Mouse (Mus musculus) left cerebral cortex, adult 9 months (tissue): ENCODE data around the gene Nfib.
A peak's percentile ranks its signal among the peaks of the same experiment; 100 is the strongest.

ENCODE experiments used
- DNase-seq, 2 experiments: peaks; one replicate each; pipeline ENCODE4 v3.0.0; 2022; ENCODE audit warnings: low spot score in 2 of 2

The Nfib gene

DNA sequence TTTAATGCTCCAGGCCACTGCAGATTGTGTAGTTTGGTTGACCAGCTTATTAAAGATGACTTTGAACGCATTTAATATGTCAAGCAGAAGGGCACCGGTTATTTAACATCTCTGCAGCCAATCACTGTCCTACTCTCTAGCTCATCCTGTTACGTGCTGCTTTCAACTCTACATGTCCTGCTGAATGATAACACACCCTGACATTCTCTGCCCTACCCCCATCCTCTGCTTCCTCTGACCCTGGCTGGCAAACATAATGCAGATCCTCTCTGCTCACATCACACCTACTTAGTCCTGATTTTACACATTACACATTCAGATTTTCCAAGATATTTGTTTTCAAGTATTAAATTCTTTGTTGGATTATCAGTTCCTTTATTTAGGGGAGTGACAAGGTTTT lies 343.3 kb downstream of the Nfib start:
- no peak for DNase-seq

DNA sequence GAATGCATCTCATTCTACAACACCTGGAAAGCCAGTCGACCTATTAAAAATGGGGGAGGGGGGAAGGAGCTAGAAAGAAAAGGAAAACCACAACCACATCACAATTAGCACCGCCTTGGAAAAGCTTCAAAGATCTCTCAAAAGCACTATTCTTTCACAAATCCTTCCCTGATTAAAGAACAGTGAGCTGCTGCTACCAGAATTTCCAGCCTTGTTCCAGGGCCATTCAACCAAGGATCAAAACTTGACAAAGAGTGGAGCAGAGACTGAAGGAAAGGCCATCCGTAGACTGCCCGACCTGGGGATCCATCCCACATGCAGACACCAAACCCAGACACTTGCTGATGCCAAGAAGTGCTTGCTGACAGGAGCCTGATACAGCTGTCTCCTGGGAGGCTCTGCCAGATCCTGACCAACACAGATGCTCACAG lies 345.5 kb downstream of the Nfib start:
- DNase-seq = no peak

DNA sequence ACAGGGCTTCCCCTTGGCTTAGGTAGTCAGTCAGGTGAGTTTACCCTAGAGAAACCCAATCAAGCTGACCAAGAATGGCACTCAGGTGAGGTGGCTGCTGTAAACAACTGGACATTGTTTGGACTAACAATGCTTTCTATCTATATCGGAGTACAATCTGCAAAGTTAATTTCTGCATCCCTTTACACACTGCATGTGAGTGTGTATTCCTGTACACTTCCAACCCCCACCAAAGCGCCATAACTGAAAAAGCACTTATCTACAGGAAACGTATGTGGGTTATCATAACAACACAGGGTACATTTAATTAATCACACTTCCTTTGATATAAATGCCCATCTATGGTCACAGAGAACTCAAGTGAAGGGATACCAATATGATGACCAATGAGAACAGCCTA lies 346.4 kb downstream of the Nfib start:
- DNase-seq = no peak

DNA sequence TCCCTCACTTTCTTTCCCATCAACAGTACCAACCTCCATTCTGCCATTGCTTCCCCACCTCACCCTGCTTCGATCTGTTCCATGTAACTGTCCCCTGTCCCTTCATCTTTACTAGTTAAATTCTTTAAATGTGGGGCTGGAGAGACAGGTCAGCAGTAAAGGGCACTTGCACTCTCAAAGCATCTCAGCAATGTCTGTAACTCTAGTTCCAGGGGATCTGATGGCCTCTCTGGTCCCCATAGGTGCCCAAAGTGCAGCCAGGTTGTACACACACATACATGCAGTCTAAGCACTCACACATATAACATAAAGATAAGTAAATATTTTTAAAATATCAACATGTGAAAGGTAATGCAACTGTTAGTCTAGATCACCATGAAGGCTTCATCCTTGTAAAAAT lies 356.5 kb downstream of the Nfib start:
- DNase-seq = no peak

DNA sequence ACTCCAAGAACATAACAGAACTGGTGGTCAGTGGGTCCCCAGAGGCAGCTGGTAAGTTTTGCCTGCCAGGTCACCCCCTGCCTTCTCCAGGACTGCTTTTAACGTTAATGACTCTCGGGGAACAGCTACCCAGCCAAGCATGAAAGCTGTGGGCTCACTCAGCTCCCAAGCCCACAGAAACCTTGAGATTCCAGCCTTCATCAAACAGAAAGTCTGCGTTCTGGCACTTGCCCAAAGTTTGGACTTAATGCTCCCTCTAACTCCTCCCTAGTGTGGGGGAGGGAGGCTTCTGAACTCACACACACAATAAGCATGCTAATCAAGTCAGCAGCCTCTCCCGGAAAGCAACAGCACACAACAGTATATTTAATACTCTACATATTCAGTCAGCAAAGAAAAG lies 360.8 kb downstream of the Nfib start:
- DNase-seq = peak in 1 of 2 experiments; percentile 32

DNA sequence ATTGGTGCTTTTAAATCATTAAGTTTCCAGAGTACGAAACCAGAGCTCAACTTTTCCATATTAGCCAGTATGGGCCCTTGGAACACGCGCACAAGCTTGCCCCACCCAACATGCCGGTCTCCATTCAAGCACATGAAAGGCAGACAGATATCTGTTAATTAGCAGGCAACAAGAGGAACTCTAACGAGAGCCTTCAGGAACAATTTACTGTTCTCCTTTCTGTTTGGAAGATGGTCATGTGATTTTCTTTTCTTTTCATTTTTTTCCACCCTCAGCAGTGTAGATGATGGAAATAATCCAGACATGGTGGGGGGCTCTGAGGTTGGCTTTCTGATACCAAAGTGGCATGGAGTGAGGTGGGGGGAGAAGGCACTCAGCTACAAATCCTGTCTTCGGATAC lies 361.3 kb downstream of the Nfib start:
- no peak for DNase-seq

DNA sequence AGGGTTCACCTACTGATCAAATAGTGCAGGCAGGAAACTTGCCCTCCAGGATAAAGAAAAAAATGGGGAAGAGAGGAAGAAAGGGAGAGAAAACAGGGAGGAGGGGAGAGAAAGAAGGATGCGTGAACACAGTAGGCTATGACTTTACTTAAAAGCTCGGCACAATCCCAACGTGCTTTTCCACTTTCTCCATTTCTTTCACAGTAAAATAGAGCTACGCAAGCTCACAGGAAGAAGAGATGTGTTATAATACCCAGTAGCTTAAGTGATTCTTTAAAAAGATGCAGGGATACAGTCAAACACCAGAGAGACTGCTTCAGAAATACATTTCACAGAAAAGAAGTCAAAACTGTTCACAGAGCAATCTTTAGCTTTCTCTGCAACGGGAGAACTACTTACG lies 366.6 kb downstream of the Nfib start:
- peak in 1 of 2 experiments; percentile 23 for DNase-seq

DNA sequence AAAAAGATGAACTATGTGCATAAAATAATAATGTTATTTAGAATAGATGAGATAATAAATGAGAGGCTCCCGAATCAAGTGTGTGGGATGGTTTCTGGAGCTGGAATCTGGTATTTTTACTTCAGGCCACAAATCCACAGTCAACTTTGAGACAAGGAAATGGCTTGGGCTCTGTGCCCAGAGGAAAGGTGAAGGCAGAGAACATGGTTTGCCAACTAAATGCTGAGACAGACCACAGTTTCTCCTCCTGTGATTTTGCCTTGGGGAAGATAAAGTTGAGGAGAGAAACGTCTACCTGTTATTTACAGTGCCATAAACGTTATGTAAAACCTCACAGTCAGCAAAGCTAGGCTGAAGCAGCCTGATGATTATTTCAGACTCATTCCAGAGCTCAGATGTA lies 367.1 kb downstream of the Nfib start:
- DNase-seq = no peak

DNA sequence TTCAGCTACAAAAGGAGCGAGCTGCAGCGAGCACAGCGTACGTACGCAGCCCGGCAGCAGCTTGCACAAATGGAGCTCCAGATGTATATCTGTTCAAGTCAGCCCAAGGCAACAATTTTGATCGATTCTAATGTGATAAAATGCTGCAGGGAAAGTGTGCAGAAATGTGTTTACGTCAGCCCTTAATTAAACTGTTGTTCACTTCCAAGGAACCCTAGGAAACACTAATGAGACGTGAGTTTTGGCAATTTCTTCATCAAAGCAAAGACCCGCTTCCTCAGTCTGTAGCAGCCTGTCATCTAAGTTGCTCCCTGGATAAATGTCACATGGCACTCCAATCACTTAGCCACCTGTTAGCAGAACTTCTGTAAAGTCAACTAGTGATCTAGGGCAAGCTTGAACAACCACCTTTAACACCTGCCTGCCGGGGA lies 368.6 kb downstream of the Nfib start:
- DNase-seq = no peak

DNA sequence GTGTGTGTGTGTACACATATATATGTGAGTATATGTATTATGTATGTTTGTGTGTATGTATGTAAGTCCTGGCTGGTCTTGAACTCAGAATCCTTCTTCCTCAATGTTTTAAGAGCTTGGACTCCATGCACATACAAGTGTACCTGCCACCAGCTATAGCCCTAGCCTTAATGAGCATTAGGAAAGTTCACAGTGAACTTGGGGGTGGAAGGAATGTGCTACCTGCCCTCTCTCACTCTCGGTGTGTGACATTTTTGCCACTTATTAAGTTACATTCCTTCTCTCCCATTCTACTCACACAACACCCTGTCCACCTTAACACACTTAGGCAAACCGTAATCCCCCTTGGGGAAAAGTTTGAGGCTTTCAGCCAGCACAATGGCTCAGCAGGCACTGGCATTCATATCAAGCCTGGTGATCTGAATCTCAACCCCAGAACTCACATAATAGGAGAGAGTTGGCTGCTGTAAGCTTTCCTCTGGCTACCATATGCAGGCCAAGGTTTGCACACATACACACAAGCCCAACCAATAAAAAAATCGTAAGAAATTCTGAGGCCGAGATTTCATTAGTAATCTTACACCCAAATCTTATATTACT lies 370.2 kb downstream of the Nfib start:
- DNase-seq = no peak

DNA sequence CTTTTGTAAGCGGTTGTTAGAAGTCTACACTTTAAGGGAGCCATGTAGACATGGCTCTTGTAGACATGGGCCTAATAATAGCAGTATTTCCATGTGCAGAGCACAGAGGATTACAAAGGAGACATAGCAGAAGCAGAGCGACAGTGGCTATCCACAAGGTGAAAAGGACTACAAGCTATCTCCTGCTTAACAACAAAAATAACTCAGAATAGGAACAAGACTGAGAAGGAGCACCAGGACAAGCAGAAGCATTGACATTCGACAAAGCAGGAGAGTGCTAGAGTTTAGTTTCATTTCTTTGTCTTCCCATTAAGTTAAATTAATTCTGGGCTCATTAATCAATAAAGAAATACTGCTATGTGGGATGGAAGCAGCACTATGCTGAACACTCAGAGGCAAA lies 372.1 kb downstream of the Nfib start:
- DNase-seq = no peak

DNA sequence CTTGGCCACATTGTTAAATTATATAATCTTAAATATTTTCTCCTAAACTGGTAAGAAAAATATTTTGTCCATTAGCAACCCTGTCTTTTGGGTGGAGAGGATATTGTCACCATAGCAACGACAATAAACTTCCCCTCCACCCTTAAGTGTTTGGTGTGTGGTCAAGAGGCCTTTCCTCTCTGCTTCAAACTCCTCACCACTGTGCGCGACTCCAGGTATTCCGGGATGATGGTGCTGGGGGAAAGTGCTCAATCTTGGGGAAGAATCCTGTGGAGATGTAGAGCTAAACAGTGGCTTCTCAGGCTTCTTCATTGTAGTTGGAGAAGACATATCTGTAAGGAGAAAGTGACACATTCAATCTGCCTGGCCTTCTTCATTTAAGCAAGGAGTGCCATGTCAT lies 375.5 kb downstream of the Nfib start:
- no peak for DNase-seq

DNA sequence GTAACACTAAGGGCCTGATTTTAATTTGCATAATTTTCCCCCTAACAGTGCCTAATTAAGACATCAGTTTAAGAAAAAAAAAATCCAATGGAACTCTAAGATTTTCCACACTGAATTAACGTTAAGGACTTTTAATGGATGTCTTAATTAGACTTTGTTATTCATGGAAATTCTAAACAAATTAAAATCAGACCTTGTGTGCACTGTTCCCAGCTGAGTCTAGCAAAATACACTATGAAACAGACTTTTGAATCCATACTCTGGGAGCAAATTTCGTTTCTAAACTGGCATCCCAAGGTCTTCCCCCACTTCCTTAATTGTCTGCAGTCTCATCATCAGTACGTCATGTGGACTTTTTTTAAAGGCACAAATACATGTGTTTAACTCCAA lies 379.4 kb downstream of the Nfib start:
- DNase-seq = no peak

DNA sequence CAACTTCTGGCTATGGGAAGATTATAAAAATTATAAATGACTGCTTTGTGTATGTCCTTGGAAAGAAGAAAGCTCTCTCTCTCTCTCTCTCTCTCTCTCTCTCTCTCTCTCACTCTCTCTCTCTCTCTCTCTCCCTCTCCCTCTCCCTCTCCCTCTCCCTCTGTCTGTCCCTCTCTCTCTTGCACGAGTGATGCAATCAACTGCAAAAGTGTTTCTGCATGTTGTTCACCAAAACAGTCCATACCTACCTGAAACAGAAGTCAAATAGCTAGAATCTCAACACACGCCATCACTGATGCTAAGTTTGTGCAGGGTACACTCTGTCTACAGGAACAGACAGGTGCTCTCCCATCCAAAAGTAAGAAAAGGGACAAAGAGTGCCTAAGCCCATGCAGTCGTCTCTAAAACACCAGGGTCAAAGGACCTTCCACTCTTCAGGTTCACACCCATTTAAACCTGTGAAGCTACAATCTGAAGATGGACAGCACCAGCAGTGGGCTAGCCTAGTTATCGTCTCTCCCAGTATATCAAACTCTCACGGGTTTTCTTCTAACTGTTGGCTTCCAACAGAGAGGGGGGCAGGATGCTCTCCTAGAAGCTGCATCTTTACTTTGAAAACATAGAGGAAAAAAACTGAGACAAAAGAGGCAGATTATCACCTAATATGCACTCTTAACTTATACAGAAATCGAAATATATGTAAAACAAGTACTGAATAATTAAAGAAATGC lies 380.0 kb downstream of the Nfib start:
- no peak for DNase-seq

DNA sequence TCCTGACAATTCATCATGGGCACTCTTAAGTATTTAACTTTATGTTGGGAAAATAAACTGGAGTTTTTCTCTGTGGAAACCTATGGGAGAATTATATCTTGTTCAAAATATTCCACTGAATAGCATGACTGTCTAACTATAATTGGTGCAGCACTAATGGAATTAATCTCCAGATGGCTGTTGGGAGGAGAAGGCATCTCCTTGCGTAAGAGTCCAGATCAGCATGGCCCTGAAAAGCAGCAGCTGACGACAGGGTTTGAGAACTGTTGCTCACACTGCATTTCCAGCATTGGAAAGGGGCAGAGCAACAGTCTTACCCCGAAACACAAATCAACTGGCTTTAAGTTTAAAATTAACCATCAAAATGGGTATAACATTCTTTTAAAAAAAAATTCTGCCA lies 380.6 kb downstream of the Nfib start:
- no peak for DNase-seq

DNA sequence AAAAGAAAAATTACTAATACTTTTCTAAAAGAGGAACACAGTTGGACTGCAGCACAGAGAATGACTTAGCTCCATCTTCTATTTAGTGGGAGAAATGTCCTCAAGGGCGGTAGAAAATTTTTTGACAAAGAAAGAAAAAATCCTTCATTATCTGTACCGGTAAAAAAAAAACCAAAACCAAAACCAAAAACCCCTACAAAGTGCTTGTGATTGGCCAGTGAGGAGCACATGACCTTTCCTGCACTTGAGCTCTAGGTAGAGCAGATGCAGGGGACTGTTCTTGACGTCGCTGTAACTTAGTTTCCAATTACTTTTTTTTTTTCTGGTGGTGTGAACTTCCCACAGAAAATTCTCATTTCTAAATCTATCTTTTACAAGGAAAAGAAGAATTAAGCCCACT lies 384.5 kb downstream of the Nfib start:
- no peak for DNase-seq

DNA sequence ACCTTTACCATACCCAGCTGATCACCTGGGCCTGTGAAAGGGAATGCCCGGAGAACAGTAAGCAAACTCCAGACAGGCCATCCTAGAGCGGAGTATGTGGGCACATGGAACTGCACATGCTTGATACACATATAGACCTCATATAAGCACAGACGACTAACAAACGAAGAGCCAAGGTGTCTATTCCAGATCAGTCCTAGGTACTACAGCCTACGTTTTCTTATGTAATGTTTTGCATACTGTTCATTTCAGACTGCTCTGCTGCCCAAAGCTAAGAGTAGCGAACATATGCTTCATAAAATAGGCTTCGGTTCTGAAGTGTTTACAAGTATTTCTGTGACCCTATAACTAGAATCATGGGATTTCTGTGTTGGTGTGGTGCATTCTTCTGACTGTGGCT lies 386.2 kb downstream of the Nfib start:
- no peak for DNase-seq

DNA sequence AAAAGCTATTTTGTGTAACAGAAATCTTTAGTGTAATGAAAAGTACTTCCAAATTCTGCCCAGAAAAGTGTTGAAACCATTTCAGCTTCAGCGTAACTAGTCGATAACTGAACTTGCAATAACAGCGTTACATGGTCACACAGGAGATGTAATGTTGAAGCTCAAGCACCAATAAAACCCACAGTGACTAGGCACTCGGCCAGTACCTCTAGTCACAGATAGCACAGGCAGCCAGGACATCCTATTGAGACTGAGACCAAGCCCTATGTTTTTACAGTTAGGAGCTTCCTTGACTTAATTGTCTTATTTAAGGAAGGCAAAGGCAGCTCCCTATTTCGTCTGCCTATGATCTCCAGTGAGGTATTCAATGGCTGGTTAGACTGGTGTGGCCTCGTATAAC lies 389.4 kb downstream of the Nfib start:
- no peak for DNase-seq

DNA sequence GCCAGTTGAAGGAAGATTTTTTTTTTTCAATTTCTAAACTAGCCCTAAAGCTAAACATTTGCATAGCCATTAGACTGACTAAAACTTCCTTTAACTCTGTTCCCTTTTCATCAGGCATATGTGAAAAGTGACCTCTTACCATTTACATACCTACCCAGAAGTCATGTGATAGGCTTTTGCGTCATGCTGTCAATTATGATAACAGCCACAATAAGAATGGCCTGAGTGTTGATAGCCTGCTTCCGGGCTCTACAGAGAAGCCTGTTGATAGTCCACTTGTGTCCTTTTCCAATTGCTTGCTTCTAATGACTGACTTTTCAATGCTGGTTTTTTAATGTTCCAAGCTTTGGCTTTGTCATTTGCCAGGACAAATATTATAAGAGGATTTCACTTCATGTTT lies 389.8 kb downstream of the Nfib start:
- DNase-seq = no peak

DNA sequence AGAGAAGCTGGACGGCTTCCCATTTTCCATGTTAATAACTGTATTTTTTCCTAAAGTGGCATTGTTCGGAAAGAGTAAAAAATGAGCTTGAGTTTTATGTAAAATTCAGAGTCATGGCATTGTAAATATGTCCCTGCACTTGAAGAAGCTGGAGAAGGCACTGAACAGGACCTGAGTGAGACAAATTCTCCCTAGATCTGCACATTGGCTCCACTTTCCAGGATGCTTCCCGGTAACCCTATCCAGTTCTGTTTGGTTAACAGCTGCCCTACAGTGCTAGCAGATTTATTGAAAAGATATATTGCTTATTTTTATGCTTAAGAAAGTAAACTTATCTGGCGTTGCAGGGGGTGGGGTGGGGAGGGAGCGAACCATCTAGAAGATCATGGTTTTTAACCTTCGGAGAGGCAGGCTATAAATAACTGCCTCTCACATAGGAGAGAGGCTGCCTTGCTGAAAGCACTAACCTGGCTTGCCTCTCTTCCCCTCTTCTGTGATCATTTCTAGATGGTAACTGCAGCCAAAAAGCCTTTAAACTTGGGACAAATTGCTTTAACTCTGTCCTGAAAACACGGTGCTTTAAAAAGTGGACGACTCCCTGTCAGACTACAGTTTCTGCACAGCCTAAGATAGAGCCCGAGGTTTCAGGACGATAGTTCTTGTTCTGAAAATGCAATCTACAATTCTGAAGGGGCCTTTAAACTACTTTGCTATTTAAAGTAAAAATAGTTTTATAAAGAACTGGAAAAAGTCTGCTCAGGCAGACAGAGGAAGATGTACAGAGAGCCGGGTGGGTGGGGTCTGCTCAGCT lies 394.4 kb downstream of the Nfib start:
- no peak for DNase-seq

DNA sequence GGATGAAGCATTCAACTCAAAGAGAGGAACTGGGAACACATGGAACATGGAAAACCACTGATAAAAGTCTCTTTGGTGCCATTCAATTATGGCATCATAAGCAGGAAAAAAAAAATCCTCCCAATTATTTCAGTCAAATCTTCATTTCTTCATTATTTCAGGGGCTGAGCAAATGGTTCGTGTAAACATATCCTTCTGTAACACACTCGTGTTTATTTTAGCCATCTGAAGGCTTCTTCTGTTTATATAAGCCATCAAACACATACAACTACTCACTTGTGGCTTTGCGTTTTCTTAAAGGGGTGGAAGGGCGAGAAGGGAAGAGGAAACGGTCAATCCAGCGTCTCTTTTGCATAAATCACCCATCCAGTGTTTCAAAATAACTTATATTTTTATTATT lies 399.5 kb downstream of the Nfib start:
- DNase-seq = no peak

DNA sequence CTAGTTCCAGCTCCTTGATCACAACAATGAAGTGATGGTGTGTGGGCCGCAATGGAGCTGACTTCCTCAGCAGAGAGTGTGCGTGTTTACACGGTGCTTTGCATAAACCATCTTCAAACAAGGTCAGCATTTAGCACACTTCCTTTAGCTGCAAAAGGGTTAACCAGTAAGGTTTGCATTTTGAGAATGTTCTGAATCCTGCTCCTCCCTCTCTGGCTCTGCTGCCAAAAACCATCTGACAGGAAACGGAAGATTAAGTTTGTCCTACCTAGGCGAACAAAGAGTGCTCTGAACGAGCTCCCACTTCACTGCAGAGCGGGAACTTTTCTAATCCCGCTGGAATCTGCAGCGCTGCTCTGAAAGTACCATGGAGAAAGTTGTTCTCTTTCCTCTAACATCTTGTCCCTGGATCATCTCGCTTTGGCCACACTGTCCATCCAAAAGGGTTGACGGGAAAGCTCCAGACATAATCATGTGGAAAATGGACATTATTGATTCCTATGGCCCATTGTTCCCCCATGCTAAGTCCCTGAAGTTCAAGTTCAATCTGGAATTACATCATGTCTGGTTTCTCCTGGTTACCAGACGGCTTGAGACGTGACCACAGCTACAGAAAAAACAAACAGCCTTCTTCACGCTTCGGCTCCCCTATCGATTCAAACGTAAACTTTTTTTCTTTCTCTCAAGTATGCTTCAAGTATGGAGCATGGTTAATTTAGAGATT lies 401.2 kb downstream of the Nfib start:
- DNase-seq = no peak
